Mouse (Mus musculus) midbrain, embryonic 15.5 days (tissue): ENCODE measurements at regions not wholly inside any gene's neighbourhood (a gene's known extent, or its start where the extent isn't known, plus 50 kb on each side); places are given as distances from the start of the nearest gene placed in this dataset.
"Not testable (repeated sequence)": the region's sequence is repeated elsewhere in the genome, so short reads cannot be mapped to it uniquely, and the experiment has no call there.

Experiments used
- ATAC-seq: fragments of 200-750 bp; cut with Nextera tagmentation; replicated peaks from 2 replicates; pipeline ENCODE4 v1.8.0; 2017; ENCODE audit warnings: moderate TSS enrichment
- H3K27ac ChIP-seq: fragments of 300-500 bp; sonication (generic); 2 replicates; pipeline ENCODE4 v1.5.1; 2015; ENCODE audit warnings: mild to moderate bottlenecking, inconsistent platforms
- H3K27me3 ChIP-seq: fragments of 300-500 bp; sonication (generic); replicated peaks from 2 replicates; pipeline ENCODE4 v1.6.1; 2015; ENCODE audit warnings: inconsistent platforms
- H3K36me3 ChIP-seq: fragments of 300-500 bp; sonication (generic); replicated peaks from 2 replicates; pipeline ENCODE4 v1.6.1; 2015; ENCODE audit warnings: inconsistent platforms
- H3K4me1 ChIP-seq: fragments of 300-500 bp; sonication (generic); 2 replicates; pipeline ENCODE4 v1.6.1; 2015; ENCODE audit warnings: inconsistent platforms
- H3K4me2 ChIP-seq: fragments of 300-500 bp; sonication (generic); 2 replicates; pipeline ENCODE4 v1.6.1; 2015; ENCODE audit warnings: inconsistent platforms, mild to moderate bottlenecking, moderate library complexity
- H3K4me3 ChIP-seq: fragments of 300-500 bp; sonication (generic); 2 replicates; pipeline ENCODE4 v1.5.1; 2015; ENCODE audit warnings: mild to moderate bottlenecking, inconsistent platforms
- H3K9ac ChIP-seq: fragments of 300-500 bp; sonication (generic); 2 replicates; pipeline ENCODE4 v1.6.1; 2015; ENCODE audit warnings: mild to moderate bottlenecking, inconsistent platforms
- H3K9me3 ChIP-seq: fragments of 300-500 bp; sonication (generic); 2 replicates; pipeline ENCODE4 v1.6.1; 2016; ENCODE audit warnings: inconsistent platforms
- WGBS: fragments of 180-500 bp; shearing (Covaris S2); methylation state at CpG from one replicate; pipeline ENCODE4 v1.1.7; 2015; ENCODE audit warnings: mixed read lengths; 5-methylcytosine and 5-hydroxymethylcytosine counted together

DNA sequence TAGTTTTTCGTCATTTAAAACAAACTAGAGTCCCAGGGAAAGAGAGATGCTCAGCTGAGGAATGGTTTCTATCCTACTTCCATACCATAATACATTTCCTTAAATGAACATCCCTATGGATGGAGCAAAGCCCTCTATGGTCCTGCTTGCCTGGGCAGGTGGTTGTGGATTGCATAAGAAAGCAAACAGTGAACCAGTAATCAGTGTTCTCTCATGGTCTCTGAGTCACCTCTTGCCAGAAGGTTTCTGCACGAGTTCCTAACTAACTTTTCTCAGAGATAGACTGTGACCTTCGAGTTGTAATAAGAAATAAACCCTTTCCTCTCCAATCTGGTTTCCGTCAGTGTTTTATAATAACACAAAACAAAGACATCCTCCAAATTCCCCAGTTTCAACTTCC lies 62.9 kb upstream of the Bet1 start:
- Histone ChIP-seq H3K36me3 (no peaks in the 10 kb centered on the region), H3K4me2 (no peak overlapping the region), H3K4me3 (no peak overlapping the region), H3K27ac (no peak overlapping the region), H3K9ac (no peak overlapping the region), H3K4me1 (no peaks in the 10 kb centered on the region), H3K9me3 (no peaks in the 10 kb centered on the region), H3K27me3 (no peaks in the 10 kb centered on the region)
- WGBS, result 81% methylated on average over 4 of the region's 4 CpGs
- no peak for ATAC-seq

DNA sequence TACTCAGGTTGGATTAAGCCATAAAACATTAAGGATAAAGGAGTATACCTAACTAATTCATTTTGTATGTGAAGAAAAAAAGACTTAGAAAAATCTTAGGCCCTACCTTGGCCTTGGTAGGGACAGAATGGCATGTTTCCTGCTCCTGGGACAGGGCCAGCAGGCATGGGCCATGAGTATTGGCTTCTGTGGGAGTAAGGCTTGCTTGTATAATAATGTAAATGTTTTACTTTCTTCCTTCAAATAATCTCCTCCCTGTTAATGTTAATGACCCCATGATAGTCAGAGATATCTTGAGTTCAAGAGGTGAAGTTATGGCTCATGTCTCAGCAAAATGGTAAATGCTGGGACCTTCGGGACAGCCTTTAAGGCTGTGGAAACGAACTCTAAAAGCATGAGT lies 71.5 kb upstream of the Bet1 start:
- no peak overlapping the region for H3K9ac ChIP-seq
- 93% methylated on average over 2 of the region's 2 CpGs for WGBS
- ATAC-seq, result no peak
- H3K36me3 ChIP-seq, result no peaks in the 10 kb centered on the region
- no peak overlapping the region for H3K27ac ChIP-seq
- no peaks in the 10 kb centered on the region for H3K27me3 ChIP-seq
- no peak overlapping the region for H3K4me2 ChIP-seq
- H3K4me1 ChIP-seq, result no peaks in the 10 kb centered on the region
- no peaks in the 10 kb centered on the region for H3K9me3 ChIP-seq
- no peak overlapping the region for H3K4me3 ChIP-seq

GRCm38 (mm10) chr6:4163733-4164132 lies 77.0 kb upstream of the Bet1 start:
- Histone ChIP-seq H3K27me3 (no peaks in the 10 kb centered on the region), H3K27ac (no peak overlapping the region), H3K4me3 (no peak overlapping the region), H3K4me2 (no peak overlapping the region), H3K4me1 (no peaks in the 10 kb centered on the region), H3K9me3 (no peaks in the 10 kb centered on the region), H3K9ac (no peak overlapping the region), H3K36me3 (no peaks in the 10 kb centered on the region)
- WGBS, result 76% methylated on average over 1 of the region's 1 CpGs
- no peak for ATAC-seq

DNA sequence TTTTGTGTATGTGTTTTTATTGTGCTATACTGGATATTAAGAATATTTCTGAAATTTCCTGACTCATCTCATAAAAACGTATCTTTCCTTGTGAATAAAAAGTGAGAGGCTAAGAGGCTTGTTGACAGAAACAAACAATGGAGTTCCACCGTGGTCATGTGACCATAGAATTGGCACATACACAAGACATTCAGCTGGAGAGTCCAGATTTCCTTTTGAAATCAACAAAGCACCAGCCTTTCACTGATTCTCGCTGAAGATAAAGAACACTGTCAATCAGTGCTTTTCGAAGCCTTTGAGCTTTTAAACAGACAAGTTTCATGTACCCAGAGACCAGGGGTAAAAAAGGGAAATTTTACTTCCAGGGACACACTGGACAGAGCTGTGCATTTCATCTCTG lies 80.3 kb upstream of the Bet1 start:
- Histone ChIP-seq H3K4me1 (no peaks in the 10 kb centered on the region), H3K9ac (no peak overlapping the region), H3K27me3 (no peaks in the 10 kb centered on the region), H3K27ac (no peak overlapping the region), H3K4me3 (no peak overlapping the region), H3K4me2 (no peak overlapping the region), H3K36me3 (no peaks in the 10 kb centered on the region), H3K9me3 (no peaks in the 10 kb centered on the region)
- 25% methylated on average over 4 of the region's 4 CpGs for WGBS
- ATAC-seq, result no peak

DNA sequence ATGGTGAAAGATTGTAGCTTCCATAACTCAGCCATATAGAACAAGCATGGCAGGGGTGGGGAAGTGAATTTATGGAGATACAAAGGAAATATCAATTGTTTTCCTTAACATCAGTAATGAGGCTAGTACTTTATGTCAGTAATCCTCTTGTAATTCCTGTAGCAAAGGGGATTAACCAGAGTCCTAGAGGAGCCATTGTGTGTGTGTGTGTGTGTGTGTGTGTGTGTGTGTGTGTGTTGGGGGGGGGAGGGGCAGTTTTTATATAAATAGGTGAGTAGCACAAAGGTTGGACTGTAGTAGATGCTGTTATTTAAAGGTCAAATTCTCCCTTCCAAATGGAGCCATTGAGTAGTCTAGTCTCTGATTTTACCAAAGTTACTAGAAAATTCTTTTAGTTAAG lies 81.0 kb upstream of the Bet1 start:
- H3K4me3 ChIP-seq, result no peak overlapping the region
- no peak overlapping the region for H3K9ac ChIP-seq
- no peak overlapping the region for H3K27ac ChIP-seq
- no peaks in the 10 kb centered on the region for H3K4me1 ChIP-seq
- ATAC-seq, result no peak
- H3K36me3 ChIP-seq, result no peaks in the 10 kb centered on the region
- no peaks in the 10 kb centered on the region for H3K9me3 ChIP-seq
- no peaks in the 10 kb centered on the region for H3K27me3 ChIP-seq
- no peak overlapping the region for H3K4me2 ChIP-seq

GRCm38 (mm10) chr6:4171561-4171960 lies 84.8 kb upstream of the Bet1 start:
- no peak for ATAC-seq
- no peaks in the 10 kb centered on the region for H3K4me1 ChIP-seq
- no peak overlapping the region for H3K27ac ChIP-seq
- no peaks in the 10 kb centered on the region for H3K36me3 ChIP-seq
- no peaks in the 10 kb centered on the region for H3K27me3 ChIP-seq
- H3K9me3 ChIP-seq, result no peaks in the 10 kb centered on the region
- 56% methylated on average over 4 of the region's 4 CpGs for WGBS
- no peak overlapping the region for H3K4me3 ChIP-seq
- no peak overlapping the region for H3K4me2 ChIP-seq
- H3K9ac ChIP-seq, result no peak overlapping the region

- 80% methylated on average over 4 of the region's 4 CpGs for WGBS
- Histone ChIP-seq H3K9ac (no peak overlapping the region), H3K4me1 (no peaks in the 10 kb centered on the region), H3K4me2 (no peak overlapping the region), H3K27ac (no peak overlapping the region), H3K9me3 (no peaks in the 10 kb centered on the region), H3K27me3 (no peaks in the 10 kb centered on the region), H3K4me3 (no peak overlapping the region), H3K36me3 (no peaks in the 10 kb centered on the region)
- no peak for ATAC-seq
Measured at GRCm38 (mm10) chr6:4187683-4188082, 100.9 kb upstream of the Bet1 start.

- H3K27ac ChIP-seq, H3K4me2 ChIP-seq, H3K4me1 ChIP-seq, ATAC-seq, H3K36me3 ChIP-seq, H3K27me3 ChIP-seq, H3K4me3 ChIP-seq, H3K9ac ChIP-seq, H3K9me3 ChIP-seq: not testable (repeated sequence)
- 75% methylated on average over 5 of the region's 5 CpGs for WGBS
Measured at GRCm38 (mm10) chr6:4190976-4191375, 104.2 kb upstream of the Bet1 start.

GRCm38 (mm10) chr6:4193286-4193685 lies 106.5 kb upstream of the Bet1 start:
- H3K4me3 ChIP-seq, result no peak overlapping the region
- no peak overlapping the region for H3K4me2 ChIP-seq
- no peaks in the 10 kb centered on the region for H3K27me3 ChIP-seq
- H3K9ac ChIP-seq, result no peak overlapping the region
- no peaks in the 10 kb centered on the region for H3K9me3 ChIP-seq
- no peak overlapping the region for H3K27ac ChIP-seq
- 45% methylated on average over 5 of the region's 5 CpGs for WGBS
- no peaks in the 10 kb centered on the region for H3K4me1 ChIP-seq
- ATAC-seq, result no peak
- no peaks in the 10 kb centered on the region for H3K36me3 ChIP-seq

- WGBS, result 41% methylated on average over 2 of the region's 2 CpGs
- no peak overlapping the region for H3K4me2 ChIP-seq
- peak; percentile 60; the same call in 1 of the 2 replicates for ATAC-seq
Measured at GRCm38 (mm10) chr6:4201176-4201575, 114.4 kb upstream of the Bet1 start.

DNA sequence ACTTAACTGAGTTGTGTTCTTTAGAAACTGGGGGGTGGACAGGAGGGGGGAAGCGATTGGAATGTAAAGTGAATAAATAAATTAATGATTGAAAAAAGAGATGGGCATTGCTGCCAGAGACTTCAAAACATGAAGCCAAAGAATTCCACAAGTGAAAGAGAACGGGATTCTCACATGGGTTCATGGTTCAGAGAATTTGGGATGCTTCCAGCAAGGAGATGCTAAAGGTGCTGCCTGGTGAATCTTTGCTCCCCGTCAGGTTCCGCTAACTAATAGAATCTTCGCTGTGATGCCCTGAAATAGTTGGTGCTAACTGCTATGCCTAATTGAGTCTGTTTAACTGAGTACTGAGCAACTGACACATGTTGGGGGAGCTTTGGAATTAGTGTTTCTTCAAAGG lies 118.9 kb upstream of the Bet1 start:
- no peaks in the 10 kb centered on the region for H3K27me3 ChIP-seq
- no peak overlapping the region for H3K27ac ChIP-seq
- no peak overlapping the region for H3K4me2 ChIP-seq
- ATAC-seq, result no peak
- no peak overlapping the region for H3K4me3 ChIP-seq
- H3K9me3 ChIP-seq, result no peaks in the 10 kb centered on the region
- H3K36me3 ChIP-seq, result no peaks in the 10 kb centered on the region
- WGBS, result 84% methylated on average over 5 of the region's 5 CpGs
- no peak overlapping the region for H3K9ac ChIP-seq
- H3K4me1 ChIP-seq, result no peaks in the 10 kb centered on the region

More at GRCm38 (mm10) chr6:4201176-4201575, 114.4 kb upstream of the Bet1 start:
- no peaks in the 10 kb centered on the region for H3K4me1 ChIP-seq
- no peak overlapping the region for H3K27ac ChIP-seq
- H3K9ac ChIP-seq, result no peak overlapping the region
- H3K4me3 ChIP-seq, result no peak overlapping the region
- H3K27me3 ChIP-seq, result no peaks in the 10 kb centered on the region
- H3K9me3 ChIP-seq, result no peaks in the 10 kb centered on the region
- no peaks in the 10 kb centered on the region for H3K36me3 ChIP-seq

GRCm38 (mm10) chr6:4245265-4246112 lies 158.7 kb upstream of the Bet1 start:
- H3K9ac ChIP-seq, result no peak overlapping the region
- H3K4me2 ChIP-seq, result no peak overlapping the region
- 18% methylated on average over 9 of the region's 9 CpGs for WGBS
- no peaks in the 10 kb centered on the region for H3K9me3 ChIP-seq
- no peaks in the 10 kb centered on the region for H3K36me3 ChIP-seq
- H3K27ac ChIP-seq, result no peak overlapping the region
- no peak overlapping the region for H3K4me3 ChIP-seq
- no peaks in the 10 kb centered on the region for H3K4me1 ChIP-seq
- H3K27me3 ChIP-seq, result no peaks in the 10 kb centered on the region
- peak; percentile 82 for ATAC-seq

DNA sequence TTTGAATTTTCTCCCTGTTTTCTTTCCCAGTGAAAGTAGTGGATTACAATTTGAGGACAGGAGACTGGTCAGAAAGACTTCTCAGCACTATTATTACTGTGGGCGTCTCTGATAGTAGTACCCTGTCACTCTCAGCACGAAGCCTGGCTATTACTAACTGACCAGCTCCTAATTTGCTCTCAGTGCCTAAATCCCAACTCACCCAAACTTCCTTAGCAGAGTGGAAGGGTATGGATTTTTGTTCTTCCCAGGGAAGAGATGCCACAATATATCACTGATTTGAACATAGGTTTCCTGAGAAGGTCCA lies 159.3 kb upstream of the Bet1 start:
- H3K36me3 ChIP-seq, result no peaks in the 10 kb centered on the region
- H3K27ac ChIP-seq, result no peak overlapping the region
- H3K9me3 ChIP-seq, result no peaks in the 10 kb centered on the region
- 21% methylated on average over 2 of the region's 2 CpGs for WGBS
- no peaks in the 10 kb centered on the region for H3K27me3 ChIP-seq
- no peak overlapping the region for H3K9ac ChIP-seq
- no peak overlapping the region for H3K4me2 ChIP-seq
- no peak overlapping the region for H3K4me3 ChIP-seq
- H3K4me1 ChIP-seq, result no peaks in the 10 kb centered on the region
- no peak for ATAC-seq
